Mouse (Mus musculus): ENCODE measurements around the gene Fam170b. TPM values are rescaled to one million over a fixed set of nuclear protein-coding genes. Genes with fewer than 3 reads are reported as not detected.

Fam170b gene
- total RNA-seq (2021), result not detected
- long read RNA-seq, experiment 1, result 0 reads
- long read RNA-seq, experiment 2, result 0 reads

DNA sequence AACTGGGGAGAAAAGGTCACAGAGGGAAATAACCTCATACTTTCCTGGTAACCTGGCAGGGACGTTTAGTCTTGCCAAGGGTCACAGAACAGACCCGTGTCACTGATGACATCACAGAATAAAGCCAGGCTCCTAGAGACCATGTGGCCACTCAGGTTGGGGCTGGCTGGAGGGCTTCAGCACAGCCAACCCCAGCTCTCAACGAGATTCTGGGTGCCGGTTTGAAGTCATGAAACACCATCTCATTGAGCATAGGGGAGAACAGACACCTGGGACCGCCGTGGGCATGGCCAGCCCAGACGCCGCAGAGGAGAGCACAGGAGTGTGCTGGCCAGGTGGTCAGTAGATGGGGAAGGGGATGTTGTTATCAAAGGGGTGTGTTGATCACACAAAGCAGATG, at the start of gene Fam170b:
Fam170b (plus strand) TSS at position 116 of the 400 bp plus-strand sequence.
- intact Hi-C loops (cut with DNase I), result no loop called here
- no peak for DNase-seq

DNA sequence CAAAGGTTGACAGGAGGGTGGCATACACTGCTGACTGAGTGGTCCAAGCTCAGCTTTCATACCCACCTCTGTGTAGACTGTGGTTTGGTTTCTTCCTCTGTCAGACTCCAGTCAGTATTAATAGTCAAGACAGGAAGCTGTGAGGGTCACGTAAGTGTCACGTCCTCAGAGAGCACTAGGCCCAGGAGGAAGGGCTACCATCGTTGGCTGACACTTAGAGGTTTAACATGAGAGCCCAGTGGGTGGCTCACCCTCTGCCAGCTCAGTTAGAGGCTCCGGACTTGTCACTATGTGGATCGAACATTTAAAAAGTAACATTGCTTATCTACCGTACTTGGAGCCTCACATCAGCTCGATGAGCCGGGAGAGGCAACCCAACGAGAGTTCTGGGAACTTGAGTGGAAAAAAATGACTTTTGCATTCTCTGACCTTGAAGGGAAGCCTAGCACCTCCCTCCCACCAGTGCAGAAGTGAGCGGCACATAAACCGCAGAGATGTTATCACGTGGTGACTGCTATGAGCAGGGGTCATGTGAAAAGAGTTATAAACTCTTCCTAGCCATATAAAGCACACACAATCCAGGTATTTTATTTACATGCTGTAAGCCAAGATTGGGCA, 49.5 kb upstream of the Fam170b start:
- no peak for DNase-seq
- intact Hi-C loops (cut with DNase I), result no loop called here

DNA sequence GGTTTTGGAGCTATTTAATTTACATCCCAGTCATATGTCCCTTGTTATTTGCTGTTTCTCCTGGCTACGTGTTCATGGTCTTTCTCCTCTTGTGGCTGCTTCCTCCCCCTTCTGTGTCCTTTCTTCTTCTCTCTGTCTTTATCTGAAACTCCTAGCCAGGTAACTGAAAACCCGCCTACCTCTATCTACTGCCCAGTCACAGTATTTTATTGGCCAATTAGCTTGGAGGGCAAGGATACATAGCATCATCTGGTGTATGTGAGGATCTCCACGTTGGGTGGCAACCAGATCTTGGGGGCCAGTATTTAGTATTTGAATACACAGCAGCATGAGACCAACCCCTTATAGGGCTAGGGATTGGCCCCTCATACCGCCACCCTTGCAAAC, 49.0 kb upstream of the Fam170b start:
- intact Hi-C loops (cut with DNase I), result no loop called here
- no peak for DNase-seq

- intact Hi-C loops (cut with DNase I), result no loop called here
- no peak for DNase-seq
Measured at GRCm38 (mm10) chr14:32785556-32786130, 48.1 kb upstream of the Fam170b start, which contains the start of gene Tmem273. TSS of gene Tmem273 (plus strand) at chr14:32785963.

DNA sequence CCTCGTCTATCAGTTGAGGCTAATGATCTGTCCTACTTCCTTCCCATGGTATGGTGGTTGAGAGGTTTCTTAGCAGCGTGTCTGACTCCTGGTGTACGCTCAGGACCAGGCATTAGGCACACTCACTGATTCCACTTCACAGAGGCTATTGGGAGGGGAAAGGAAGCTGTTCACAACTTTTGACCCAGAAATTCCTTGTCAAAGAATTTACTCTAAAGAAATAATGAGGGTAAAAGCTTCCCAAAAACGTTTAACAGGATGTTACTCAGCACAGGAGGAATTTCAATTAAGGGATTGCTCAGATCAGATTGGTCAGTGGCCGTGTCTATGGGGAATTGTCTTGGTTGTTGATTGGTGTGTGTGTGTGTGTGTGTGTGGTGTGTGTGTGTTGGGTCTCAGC, 46.1 kb upstream of the Fam170b start:
- intact Hi-C loops (cut with DNase I), result no loop called here

GRCm38 (mm10) chr14:32796375-32796774, 37.4 kb upstream of the Fam170b start:
- intact Hi-C loops (cut with DNase I), result no loop called here
- no peak for DNase-seq

More for the DNA sequence above, 46.1 kb upstream of the Fam170b start:
- DNase-seq, result no peak

DNA sequence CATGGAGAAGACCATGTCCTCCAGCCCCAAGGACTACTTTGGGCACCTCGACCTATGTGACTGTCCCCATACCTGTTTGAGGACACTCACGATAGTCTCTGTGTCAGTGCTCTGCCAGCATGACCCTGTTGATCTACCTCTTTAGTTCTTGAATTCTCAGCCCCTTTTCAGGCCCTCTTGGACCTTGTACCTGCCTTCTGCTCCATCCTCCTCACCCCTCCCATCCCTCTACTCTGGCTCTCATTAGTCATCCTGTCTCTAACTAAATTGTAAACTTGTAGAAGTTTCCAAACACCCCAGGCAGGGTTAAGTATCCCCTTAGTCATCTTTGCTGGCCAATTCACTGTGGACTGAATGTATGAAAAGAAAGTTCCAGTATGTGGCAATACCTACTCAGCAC, 36.0 kb upstream of the Fam170b start:
- intact Hi-C loops (cut with DNase I), result no loop called here
- DNase-seq, result no peak

DNA sequence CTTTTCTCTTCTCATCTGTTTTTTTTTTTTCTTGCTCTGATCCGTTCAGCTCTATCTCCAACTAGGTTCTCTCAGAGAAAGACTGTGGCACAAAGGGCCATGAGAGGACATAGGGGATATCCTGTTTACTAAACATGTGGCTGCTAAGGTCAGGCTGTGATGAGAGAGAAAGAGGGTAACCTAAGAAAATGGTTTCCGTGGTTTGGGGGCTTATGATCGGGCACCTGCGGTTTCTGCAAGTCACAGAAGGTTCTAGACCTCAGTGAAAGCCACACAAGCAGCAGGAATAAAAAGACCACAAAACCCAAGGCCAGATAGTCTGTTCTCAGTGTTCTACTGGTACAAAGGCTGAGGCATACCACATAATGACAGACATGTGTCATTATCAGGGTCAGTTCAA, 35.4 kb upstream of the Fam170b start:
- intact Hi-C loops (cut with DNase I), result no loop called here
- no peak for DNase-seq

- intact Hi-C loops (cut with DNase I), result no loop called here
- no peak for DNase-seq
Measured at GRCm38 (mm10) chr14:32800048-32800447, 33.7 kb upstream of the Fam170b start.

- no peak for DNase-seq
- intact Hi-C loops (cut with DNase I), result no loop called here
Measured at GRCm38 (mm10) chr14:32801016-32801661, 32.6 kb upstream of the Fam170b start.

- intact Hi-C loops (cut with DNase I), result no loop called here
- no peak for DNase-seq
Measured at GRCm38 (mm10) chr14:32801662-32802024, 32.1 kb upstream of the Fam170b start.

GRCm38 (mm10) chr14:32810111-32810510, 23.7 kb upstream of the Fam170b start:
- intact Hi-C loops (cut with DNase I), result no loop called here
- DNase-seq, result no peak

GRCm38 (mm10) chr14:32812429-32812828, 21.3 kb upstream of the Fam170b start:
- intact Hi-C loops (cut with DNase I), result no loop called here
- DNase-seq, result no peak

DNA sequence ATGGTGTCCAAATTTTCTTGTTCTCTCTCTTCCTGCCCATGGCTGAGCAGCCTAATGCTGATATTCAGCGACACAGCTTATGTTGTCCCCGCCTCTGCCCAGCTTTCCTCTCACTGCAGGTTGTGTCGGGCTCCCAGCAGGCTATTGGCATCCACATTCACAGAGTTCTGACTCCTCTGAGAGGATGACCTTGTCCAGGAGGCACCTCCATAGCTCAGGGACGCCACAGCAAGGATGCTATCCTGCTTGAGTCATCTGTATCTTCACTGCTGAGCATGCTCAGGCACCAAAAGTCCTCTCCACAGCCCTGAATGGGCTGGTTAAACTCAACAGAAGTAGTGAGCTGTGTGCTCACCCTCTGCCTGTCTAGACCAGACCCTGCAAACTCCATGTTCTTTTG, 18.8 kb upstream of the Fam170b start:
- DNase-seq, result no peak
- intact Hi-C loops (cut with DNase I), result no loop called here

GRCm38 (mm10) chr14:32816533-32816932, 17.2 kb upstream of the Fam170b start:
- no peak for DNase-seq
- intact Hi-C loops (cut with DNase I), result no loop called here

- no peak for DNase-seq
- intact Hi-C loops (cut with DNase I), result no loop called here
Measured at GRCm38 (mm10) chr14:32817258-32817657, 16.5 kb upstream of the Fam170b start.

DNA sequence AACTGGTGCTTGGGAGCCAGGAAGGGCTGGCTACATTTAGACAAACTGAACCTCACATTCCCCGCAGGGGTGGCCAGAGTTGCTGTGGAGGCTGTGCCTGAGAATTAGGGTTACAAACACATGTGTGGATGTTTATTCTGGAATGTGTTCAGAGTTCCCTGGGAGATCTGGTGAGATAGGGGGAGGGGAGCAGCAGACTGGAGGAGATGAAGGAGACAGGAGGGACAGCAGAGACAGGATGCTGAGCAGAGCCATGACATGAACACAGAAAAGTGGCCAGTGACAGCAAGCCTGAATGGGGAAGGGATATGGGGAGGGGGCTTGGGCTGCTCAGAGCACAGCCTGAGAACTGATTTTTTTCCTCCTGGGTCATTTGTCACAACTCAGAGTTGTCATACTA, 14.5 kb upstream of the Fam170b start:
- no peak for DNase-seq
- intact Hi-C loops (cut with DNase I), result no loop called here

DNA sequence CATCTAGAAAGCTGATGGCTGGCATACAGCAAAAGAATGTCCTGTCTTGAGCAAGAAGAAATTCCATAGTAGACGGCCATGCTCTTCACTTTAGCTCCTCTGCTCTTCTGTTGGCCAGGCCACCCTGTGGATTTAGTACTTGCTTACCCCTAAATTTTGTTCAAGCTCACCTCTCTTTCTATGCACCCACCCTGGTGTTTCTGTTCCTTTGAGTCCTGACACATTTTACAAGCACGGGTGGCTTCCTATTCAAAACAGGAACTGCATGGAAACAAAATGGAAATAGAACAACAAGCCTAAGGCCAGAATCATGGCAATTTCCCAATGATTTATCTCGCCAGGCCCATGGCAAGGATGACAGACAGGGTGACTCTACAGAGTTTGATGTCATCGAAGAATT, 10.9 kb upstream of the Fam170b start:
- DNase-seq, result no peak
- intact Hi-C loops (cut with DNase I), result no loop called here

DNA sequence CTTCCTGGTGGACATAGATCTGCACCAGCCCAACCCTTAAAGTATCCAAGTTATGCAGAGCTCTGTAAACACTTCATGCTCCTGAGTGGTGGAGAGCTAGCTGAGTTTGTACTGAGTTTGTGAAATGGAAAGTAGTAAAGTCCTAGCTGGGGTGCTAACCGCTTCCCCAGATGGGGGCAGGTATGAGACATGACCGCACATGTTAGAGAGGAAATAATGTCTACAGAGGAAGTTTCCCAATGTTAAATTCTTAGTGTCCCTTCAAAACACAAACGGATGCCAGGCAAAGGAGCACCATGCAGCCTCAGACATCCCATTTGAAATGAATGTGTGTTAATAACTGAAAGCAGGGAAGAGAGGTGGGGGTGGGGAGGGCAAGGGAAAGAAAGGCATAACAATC, 9.9 kb upstream of the Fam170b start:
- DNase-seq, result no peak
- intact Hi-C loops (cut with DNase I), result no loop called here

GRCm38 (mm10) chr14:32824267-32825150, 9.3 kb upstream of the Fam170b start:
- intact Hi-C loops (cut with DNase I), result no loop called here
- DNase-seq, result no peak

- peak in 1 of 2 experiments; percentile 36 for DNase-seq
- intact Hi-C loops (cut with DNase I), result no loop called here
Measured at GRCm38 (mm10) chr14:32825426-32826032, 8.2 kb upstream of the Fam170b start.

All from gastrocnemius, postnatal 36 days (tissue).